Mouse (Mus musculus) MEL (cell line): ENCODE data around the gene Nes. TPM values are rescaled to one million over a fixed set of nuclear protein-coding genes. Genes with fewer than 3 reads are reported as not detected.

Experiments
- DNase-seq: peaks from one replicate; pipeline ENCODE4 v3.0.0; 2011; ENCODE audit warnings: low read depth, low spot score
- H3K27ac ChIP-seq: 2 replicates; pipeline ENCODE4 v1.5.1; 2012; ENCODE audit warnings: low read depth, mild to moderate bottlenecking, control low read depth, low read length, moderate library complexity; ENCODE audit not compliant: control insufficient read depth
- H3K27me3 ChIP-seq, 2 experiments: fragments of 150-350 bp in 1 of 2; sonication (generic) in 1 of 2; 2 replicates each; pipeline ENCODE4 v1.6.1; 2012; ENCODE audit warnings: low read length in 2 of 2, mild to moderate bottlenecking in 2 of 2, improper control_type of control experiment in 1 of 2, moderate library complexity in 1 of 2; ENCODE audit not compliant: insufficient read depth in 2 of 2, control insufficient read depth in 1 of 2
- H3K36me3 ChIP-seq, 2 experiments: 2 replicates each; pipeline ENCODE4 v1.6.1; 2012 to 2014; ENCODE audit warnings: low read length in 2 of 2, improper control_type of control experiment in 1 of 2, inconsistent platforms in 1 of 2, mild to moderate bottlenecking in 1 of 2; ENCODE audit not compliant: insufficient read depth in 2 of 2, control insufficient read depth in 1 of 2
- H3K4me1 ChIP-seq, 2 experiments: fragments of 150-350 bp in 1 of 2; sonication (generic) in 1 of 2; 2 replicates each; pipeline ENCODE4 v1.6.1; 2012; ENCODE audit warnings: low read length in 2 of 2, improper control_type of control experiment in 1 of 2, mild to moderate bottlenecking in 1 of 2; ENCODE audit not compliant: insufficient read depth in 2 of 2, control insufficient read depth in 1 of 2
- H3K4me3 ChIP-seq, 2 experiments: fragments of 150-350 bp in 1 of 2; sonication (generic) in 1 of 2; 2 replicates each; pipeline ENCODE4 v1.5.1; 2012; ENCODE audit warnings: low read depth in 2 of 2, low read length in 2 of 2, mild to moderate bottlenecking in 2 of 2, moderate library complexity in 2 of 2, control low read depth in 1 of 2, improper control_type of control experiment in 1 of 2; ENCODE audit not compliant: control insufficient read depth in 1 of 2, insufficient read depth in 1 of 2
- H3K79me2 ChIP-seq: 2 replicates; pipeline ENCODE4 v1.6.1; 2012; ENCODE audit warnings: mild to moderate bottlenecking, low read length, moderate library complexity; ENCODE audit not compliant: control insufficient read depth, poor library complexity, insufficient read depth
- H3K9ac ChIP-seq: 2 replicates; pipeline ENCODE4 v1.6.1; 2012; ENCODE audit warnings: low read depth, mild to moderate bottlenecking, control low read depth, low read length, moderate library complexity; ENCODE audit not compliant: control insufficient read depth, poor library complexity, severe bottlenecking
- H3K9me3 ChIP-seq: fragments of 150-350 bp; sonication (generic); replicated peaks from 2 replicates; pipeline ENCODE4 v1.6.1; 2012; ENCODE audit warnings: mild to moderate bottlenecking, low read length, improper control_type of control experiment, moderate library complexity; ENCODE audit not compliant: insufficient read depth
- E2F4 ChIP-seq: IDR thresholded peaks from 2 replicates; pipeline ENCODE4 v1.6.1; 2011; ENCODE audit warnings: low read depth, low read length, improper control_type of control experiment, borderline replicate concordance
- ELF1 ChIP-seq: IDR thresholded peaks from 2 replicates; pipeline ENCODE4 v1.6.1; 2014; ENCODE audit warnings: low read depth, mild to moderate bottlenecking, inconsistent platforms, low read length, improper control_type of control experiment, moderate library complexity
- EP300 ChIP-seq, 2 experiments: IDR thresholded peaks; 2 replicates each; pipeline ENCODE4 v1.6.1; 2011; ENCODE audit warnings: improper control_type of control experiment in 2 of 2, low read length in 2 of 2, low read depth in 1 of 2, mild to moderate bottlenecking in 1 of 2
- ETS1 ChIP-seq: IDR thresholded peaks from 2 replicates; pipeline ENCODE4 v1.6.1; 2012; ENCODE audit warnings: low read depth, mild to moderate bottlenecking, inconsistent platforms, low read length, improper control_type of control experiment, moderate library complexity
- GABPA ChIP-seq: IDR thresholded peaks from 2 replicates; pipeline ENCODE4 v1.6.1; 2012; ENCODE audit warnings: low read depth, mild to moderate bottlenecking, inconsistent platforms, low read length, improper control_type of control experiment, moderate library complexity
- GATA1 ChIP-seq: IDR thresholded peaks from 2 replicates; pipeline ENCODE4 v1.6.1; 2011; ENCODE audit warnings: low read depth, low read length, improper control_type of control experiment
- HCFC1 ChIP-seq: IDR thresholded peaks from 2 replicates; pipeline ENCODE4 v1.6.1; 2012; ENCODE audit warnings: low read depth, mild to moderate bottlenecking, inconsistent platforms, low read length, improper control_type of control experiment, moderate library complexity
- KAT2A ChIP-seq: conservative IDR thresholded peaks from 2 replicates; pipeline ENCODE4 v1.6.1; 2012; ENCODE audit warnings: low read depth, low read length, improper control_type of control experiment, inconsistent platforms
- NRF1 ChIP-seq: IDR thresholded peaks from 2 replicates; pipeline ENCODE4 v1.6.1; 2014; ENCODE audit warnings: low read depth, mild to moderate bottlenecking, inconsistent platforms, low read length, improper control_type of control experiment, moderate library complexity; ENCODE audit not compliant: poor library complexity, insufficient read depth, severe bottlenecking
- POLR2AphosphoS2 ChIP-seq: IDR thresholded peaks from 2 replicates; pipeline ENCODE4 v1.6.1; 2011; ENCODE audit warnings: low read length, improper control_type of control experiment
- RAD21 ChIP-seq: IDR thresholded peaks from 2 replicates; pipeline ENCODE4 v1.6.1; 2011; ENCODE audit warnings: mild to moderate bottlenecking, low read depth, low read length, improper control_type of control experiment
- SMC3 ChIP-seq: IDR thresholded peaks from 2 replicates; pipeline ENCODE4 v1.6.1; 2011; ENCODE audit warnings: low read depth, low read length, improper control_type of control experiment
- TAL1 ChIP-seq: IDR thresholded peaks from 2 replicates; pipeline ENCODE4 v1.6.1; 2012; ENCODE audit warnings: mild to moderate bottlenecking, inconsistent platforms, low read length, moderate library complexity, mixed read lengths
- USF1 ChIP-seq: IDR thresholded peaks from 2 replicates; pipeline ENCODE4 v1.6.1; 2014; ENCODE audit warnings: low read depth, mild to moderate bottlenecking, inconsistent platforms, low read length, improper control_type of control experiment, moderate library complexity
- USF2 ChIP-seq, 2 experiments: IDR thresholded peaks; 2 replicates each; pipeline ENCODE4 v1.6.1; 2011 to 2012; ENCODE audit warnings: improper control_type of control experiment in 2 of 2, low read length in 2 of 2, borderline replicate concordance in 1 of 2, inconsistent platforms in 1 of 2, low read depth in 1 of 2, mild to moderate bottlenecking in 1 of 2; ENCODE audit not compliant: insufficient read depth in 1 of 2
- ZNF384 ChIP-seq: IDR thresholded peaks from 2 replicates; pipeline ENCODE4 v1.6.1; 2012; ENCODE audit warnings: low read depth, mild to moderate bottlenecking, inconsistent platforms, low read length, improper control_type of control experiment
- polyA plus RNA-seq, 2 experiments: library from polyadenylated mRNA; stranded (reverse) in 1 of 2; unstranded in 1 of 2; fragments of >175 nt in 1 of 2; fragments of >200 nt in 1 of 2; gene quantifications; 2 replicates each; pipeline versions ENCODE4 v1.2.1 to v1.2.4; 2012; ENCODE audit warnings: low replicate concordance in 2 of 2, low read depth in 1 of 2; ENCODE audit not compliant: insufficient read length in 2 of 2, insufficient read depth in 1 of 2, missing spikeins in 1 of 2
- total RNA-seq: library from RNA; depleted of rRNA; stranded (reverse); fragments of 300-350 nt; gene quantifications from 2 replicates; pipeline ENCODE4 v1.2.3, GENCODE M21; 2012

The Nes gene
- total and polyA plus RNA-seq, 3 experiments: 0.01 TPM; not detected in 2

GRCm38 (mm10) chr3:87980085-87980484, 9.2 kb downstream of the Nes start:
- Histone ChIP-seq H3K4me3 (no peak overlapping the region), H3K9ac (no peak overlapping the region), H3K79me2 (no peaks in the 10 kb centered on the region), H3K9me3 (no peaks in the 10 kb centered on the region), H3K27ac (no peak overlapping the region), H3K4me1 (no peaks in the 10 kb centered on the region), H3K36me3 (no peaks in the 10 kb centered on the region), H3K27me3 (peaks cover 15% of the 10 kb centered on the region in 2 experiments)
- no peak for DNase-seq
- TF ChIP-seq SMC3: no peak
- no peak for TF ChIP-seq POLR2AphosphoS2
- TF ChIP-seq EP300 (IDR thresholded peaks at IDR 0.05; ENCODE audit: low read depth in 1 of 2, low read length in 2 of 2): no peak
- TF ChIP-seq KAT2A: no peak
- TF ChIP-seq HCFC1: no peak
- TF ChIP-seq ZNF384: no peak
- no peak for TF ChIP-seq USF2 (IDR thresholded peaks at IDR 0.05; ENCODE audit: borderline replicate concordance in 1 of 2, insufficient read depth in 1 of 2, low read depth in 1 of 2, low read length in 2 of 2)
- no peak for TF ChIP-seq TAL1
- no peak for TF ChIP-seq GATA1
- no peak for TF ChIP-seq NRF1
- no peak for TF ChIP-seq E2F4

DNA sequence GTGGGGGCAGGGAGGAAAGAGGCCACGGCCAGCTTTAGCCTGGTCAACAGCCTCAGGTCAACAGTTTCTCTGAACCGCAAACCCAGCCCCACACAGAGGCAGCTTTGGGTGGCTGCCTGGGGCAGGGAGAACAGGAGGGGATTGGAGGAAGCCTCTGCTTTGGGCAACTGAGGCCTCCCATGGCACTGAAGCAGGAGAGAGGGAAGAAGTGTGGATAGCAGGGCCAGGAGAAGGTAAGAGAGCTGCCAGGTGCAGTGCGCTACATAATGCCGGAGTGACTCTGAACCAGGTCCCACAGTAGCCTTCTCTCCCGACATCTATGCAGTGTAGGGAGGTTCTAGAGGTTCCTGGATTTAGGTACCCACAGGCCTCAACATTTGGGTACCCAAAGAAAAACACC, 9.8 kb downstream of the Nes start:
- no peaks in the 10 kb centered on the region for H3K4me1 ChIP-seq
- no peak for DNase-seq
- H3K9ac ChIP-seq: no peak overlapping the region
- H3K36me3 ChIP-seq: no peaks in the 10 kb centered on the region
- TF ChIP-seq ELF1 (no peak), ZNF384 (no peak), USF1 (no peak), GABPA (no peak), RAD21 (no peak), ETS1 (no peak)
- H3K4me3 ChIP-seq: no peak overlapping the region
- H3K79me2 ChIP-seq: no peaks in the 10 kb centered on the region
- H3K9me3 ChIP-seq: no peaks in the 10 kb centered on the region
- H3K27ac ChIP-seq: no peak overlapping the region
- H3K27me3 ChIP-seq: peaks cover 14% of the 10 kb centered on the region in 2 experiments
